Mouse (Mus musculus): Measurements from ENCODE around the gene Myo3b.

Gene Myo3b

DNA sequence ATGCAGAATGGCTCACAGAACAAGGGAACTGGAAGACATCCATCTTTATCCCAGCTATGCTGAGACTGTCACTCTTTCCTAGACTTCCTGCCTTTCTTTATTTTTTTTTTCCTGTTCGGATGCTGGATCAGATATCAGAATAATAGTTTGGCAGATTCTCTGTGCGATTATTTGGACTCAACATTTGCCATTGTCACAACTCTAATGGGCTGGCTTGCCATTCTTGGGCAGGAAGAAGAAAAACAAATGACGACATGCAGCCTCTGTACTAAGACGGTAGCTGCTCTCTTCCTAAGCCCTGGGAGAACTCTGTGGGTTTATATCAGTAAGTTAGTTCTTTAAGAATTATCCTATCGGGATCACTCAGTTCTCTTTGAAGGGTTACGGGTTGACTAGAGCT, 89.7 kb downstream of the Myo3b start:
- DNase-seq (ENCODE audit: low spot score), result no peak

GRCm38 (mm10) chr2:70129566-70129965, 90.6 kb downstream of the Myo3b start:
- DNase-seq (ENCODE audit: low spot score), result no peak

- DNase-seq (ENCODE audit: low spot score), result no peak
These were observed 94.4 kb downstream of the Myo3b start for GRCm38 (mm10) chr2:70133281-70133680.

DNA sequence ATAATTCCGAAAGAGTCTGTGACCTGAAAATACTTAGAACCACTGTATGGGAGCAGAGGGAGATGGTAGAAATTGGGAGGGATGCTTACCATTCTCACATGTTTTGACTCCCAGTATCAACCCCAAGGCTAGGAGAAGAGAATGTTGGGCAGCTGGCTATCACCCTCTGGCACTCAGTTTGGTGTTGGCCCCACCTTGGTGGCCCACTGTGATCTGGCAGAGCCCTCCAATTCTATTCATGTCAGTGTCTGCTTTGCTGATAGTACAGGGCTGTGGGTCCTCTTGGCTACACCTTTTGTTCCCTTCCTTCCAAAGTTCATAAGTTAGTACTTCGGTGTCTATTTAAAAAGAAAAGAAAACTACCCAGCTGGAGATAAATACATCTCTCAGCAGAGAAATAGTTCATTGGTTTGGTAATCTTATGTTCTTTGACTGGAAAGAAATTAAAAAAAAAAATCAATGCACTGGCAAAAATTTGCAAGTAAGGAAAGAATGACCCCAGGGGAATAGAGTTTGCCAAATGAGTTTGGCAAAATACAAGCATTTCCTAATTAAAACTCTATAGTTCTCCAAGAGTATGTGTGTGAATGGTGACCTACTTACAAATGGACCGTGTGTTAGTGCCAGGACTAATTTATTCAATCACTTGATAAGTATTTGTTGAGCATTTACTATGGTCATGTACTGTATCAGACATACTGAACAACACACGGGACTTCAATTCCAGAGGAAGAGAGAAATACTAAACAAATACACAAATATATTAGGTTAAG, 98.5 kb downstream of the Myo3b start:
- no peak for DNase-seq (ENCODE audit: low spot score)

DNA sequence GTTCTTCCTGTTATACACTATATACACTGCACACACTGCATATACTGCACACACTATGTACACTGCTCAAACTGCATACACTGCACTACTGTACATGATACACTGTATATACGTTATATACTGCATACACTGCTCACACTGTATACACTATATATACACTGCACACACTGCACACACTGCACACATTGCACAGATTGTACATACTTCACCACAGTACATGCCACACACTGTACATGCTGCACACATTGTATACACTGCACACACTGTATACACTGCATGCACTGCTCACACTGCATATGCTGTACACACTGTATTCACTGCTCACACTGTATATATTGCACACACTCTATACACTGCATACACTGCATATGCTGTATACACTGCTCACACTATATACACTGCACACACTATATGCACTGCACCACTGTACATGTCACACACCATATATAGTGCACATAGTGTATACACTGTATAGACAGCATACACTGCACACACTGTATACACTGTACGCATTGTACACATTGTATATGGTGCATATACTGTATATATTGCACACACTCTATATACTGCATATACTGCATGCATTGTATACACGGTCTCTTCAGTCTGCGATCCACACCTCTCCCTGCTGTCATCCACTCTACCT, 104.7 kb downstream of the Myo3b start:
- no peak for DNase-seq (ENCODE audit: low spot score)

- DNase-seq (ENCODE audit: low spot score), result no peak
These were observed 108.2 kb downstream of the Myo3b start for GRCm38 (mm10) chr2:70146993-70147581.

GRCm38 (mm10) chr2:70148821-70149510, 110.0 kb downstream of the Myo3b start:
- DNase-seq (ENCODE audit: low spot score), result no peak

- no peak for DNase-seq (ENCODE audit: low spot score)
These were observed 111.6 kb downstream of the Myo3b start for GRCm38 (mm10) chr2:70150399-70151035.

DNA sequence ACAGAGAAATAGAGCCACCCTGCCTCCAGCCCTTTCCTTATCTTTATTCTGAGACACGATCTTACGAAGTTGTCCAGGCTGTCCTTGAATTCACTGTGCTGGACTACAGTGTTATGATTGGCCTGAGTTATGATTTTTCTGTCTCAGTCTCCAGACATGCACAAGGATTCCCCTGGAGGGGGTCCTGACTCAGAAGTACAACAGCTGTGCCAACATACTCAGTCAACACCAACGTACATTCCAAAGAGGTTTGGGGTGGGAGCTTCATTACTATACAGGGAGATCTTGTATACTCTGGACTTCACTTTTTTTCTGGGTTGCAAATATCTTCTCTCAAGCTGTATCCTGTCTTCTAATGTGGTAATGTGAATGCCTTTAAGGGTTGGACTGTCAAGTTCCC, 113.0 kb downstream of the Myo3b start:
- no peak for DNase-seq (ENCODE audit: low spot score)

- DNase-seq (ENCODE audit: low spot score), result no peak
These were observed 116.4 kb downstream of the Myo3b start for GRCm38 (mm10) chr2:70155226-70155836.

- DNase-seq (ENCODE audit: low spot score), result no peak
These were observed 120.6 kb downstream of the Myo3b start for GRCm38 (mm10) chr2:70159543-70159942.

DNA sequence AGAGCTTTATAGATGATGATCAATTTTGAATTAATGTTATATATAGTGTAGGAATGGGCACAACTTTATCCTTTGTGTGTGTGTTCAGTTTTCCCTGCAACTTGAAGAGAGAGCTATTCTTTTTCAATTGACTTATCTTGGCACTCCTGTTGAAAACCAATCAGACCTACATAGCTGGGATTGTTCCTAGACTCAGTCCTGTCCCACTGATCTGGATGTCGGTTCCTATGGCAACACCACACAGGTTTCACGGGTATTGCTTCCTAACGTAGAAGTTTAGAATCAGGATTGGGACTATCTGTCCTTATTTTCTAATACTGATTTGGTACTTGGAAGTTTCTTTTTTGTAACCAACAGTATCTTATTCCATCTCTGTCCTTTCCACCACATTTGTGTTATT, 127.3 kb downstream of the Myo3b start:
- DNase-seq (ENCODE audit: low spot score), result no peak

GRCm38 (mm10) chr2:70167944-70168935, 129.3 kb downstream of the Myo3b start:
- no peak for DNase-seq (ENCODE audit: low spot score)

DNA sequence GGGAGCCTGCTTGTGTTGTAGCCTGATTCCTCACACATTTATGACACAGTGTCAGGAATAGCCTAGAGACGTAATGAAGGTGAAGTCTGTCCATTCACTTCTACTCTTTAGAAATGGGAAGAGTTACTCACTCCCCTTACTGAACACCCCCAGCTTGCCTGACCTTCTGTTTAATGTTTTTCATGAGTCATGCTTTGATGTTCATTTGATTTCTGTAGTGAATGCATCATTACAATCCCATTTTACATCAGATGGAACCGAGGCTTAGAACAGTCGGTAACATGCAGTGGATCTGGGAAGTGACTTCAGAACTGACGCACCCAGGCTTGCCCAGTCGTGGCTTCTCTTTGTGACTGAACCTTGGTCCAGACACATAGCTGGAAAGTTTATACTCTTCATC, 131.5 kb downstream of the Myo3b start:
- DNase-seq (ENCODE audit: low spot score), result no peak

GRCm38 (mm10) chr2:70176823-70177708, 138.1 kb downstream of the Myo3b start:
- no peak for DNase-seq (ENCODE audit: low spot score)

GRCm38 (mm10) chr2:70177709-70178030, 138.7 kb downstream of the Myo3b start:
- DNase-seq (ENCODE audit: low spot score), result no peak

- no peak for DNase-seq (ENCODE audit: low spot score)
These were observed 139.3 kb downstream of the Myo3b start for GRCm38 (mm10) chr2:70178241-70178640.

- DNase-seq (ENCODE audit: low spot score), result no peak
These were observed 143.3 kb downstream of the Myo3b start for GRCm38 (mm10) chr2:70182150-70182670.

DNA sequence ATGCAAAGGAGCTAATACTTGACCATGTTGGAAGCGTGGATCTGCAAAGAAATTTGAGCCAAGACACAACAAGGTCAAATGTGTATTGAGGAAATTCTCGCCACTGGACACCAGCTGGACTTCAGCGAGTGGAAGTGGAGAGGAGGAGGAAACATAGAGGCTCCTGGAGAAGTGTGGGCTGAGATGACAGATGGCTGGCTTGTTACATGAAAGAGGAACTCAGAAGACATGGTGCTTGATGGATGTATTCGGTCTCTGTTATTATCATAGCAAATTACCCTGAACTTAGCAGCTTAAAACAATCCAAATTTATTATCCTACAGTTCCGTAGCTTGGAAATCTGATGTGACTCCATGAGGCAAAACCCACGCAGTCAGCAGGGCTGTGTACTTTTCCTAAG, 148.1 kb downstream of the Myo3b start:
- no peak for DNase-seq (ENCODE audit: low spot score)
